Mouse (Mus musculus) forebrain, embryonic 11.5 days (tissue): Measurements from ENCODE around the gene Gm8909. TPM values are rescaled to one million over a fixed set of nuclear protein-coding genes. Genes with fewer than 3 reads are reported as not detected.
A peak's percentile ranks its signal among the peaks of the same experiment; 100 is the strongest.
"Not testable (repeated sequence)": the region's sequence is repeated elsewhere in the genome, so short reads cannot be mapped to it uniquely, and the experiment has no call there.

ENCODE experiments used
- ATAC-seq: fragments of 200-750 bp; cut with Nextera tagmentation; replicated peaks from 2 replicates; pipeline ENCODE4 v1.8.0; 2017; ENCODE audit warnings: moderate TSS enrichment; ENCODE audit not compliant: low FRiP score
- DNase-seq: peaks from one replicate; pipeline ENCODE4 v3.0.0-alpha.2; 2017; ENCODE audit warnings: low spot score
- H3K27ac ChIP-seq: fragments of 300-500 bp; sonication (generic); 2 replicates; pipeline ENCODE4 v1.5.1; 2014; ENCODE audit warnings: low read depth, low read length
- H3K27me3 ChIP-seq: fragments of 300-500 bp; sonication (generic); 2 replicates; pipeline ENCODE4 v1.6.1; 2014; ENCODE audit warnings: mild to moderate bottlenecking, low read length, mixed read lengths; ENCODE audit not compliant: control insufficient read depth, insufficient read depth
- H3K36me3 ChIP-seq: fragments of 300-500 bp; sonication (generic); 2 replicates; pipeline ENCODE4 v1.6.1; 2014; ENCODE audit warnings: mild to moderate bottlenecking, low read length, moderate library complexity, mixed read lengths; ENCODE audit not compliant: control insufficient read depth, insufficient read depth
- H3K4me1 ChIP-seq: fragments of 300-500 bp; sonication (generic); replicated peaks from 2 replicates; pipeline ENCODE4 v1.6.1; 2014; ENCODE audit warnings: low read length, mixed read lengths; ENCODE audit not compliant: control insufficient read depth, insufficient read depth
- H3K4me2 ChIP-seq: fragments of 300-500 bp; sonication (generic); 2 replicates; pipeline ENCODE4 v1.6.1; 2014; ENCODE audit warnings: low read depth, mild to moderate bottlenecking, low read length, moderate library complexity, mixed read lengths; ENCODE audit not compliant: severe bottlenecking
- H3K4me3 ChIP-seq: fragments of 300-500 bp; sonication (generic); 2 replicates; pipeline ENCODE4 v1.5.1; 2014; ENCODE audit warnings: low read depth, low read length
- H3K9ac ChIP-seq: fragments of 300-500 bp; sonication (generic); 2 replicates; pipeline ENCODE4 v1.6.1; 2014; ENCODE audit warnings: low read length
- H3K9me3 ChIP-seq: fragments of 300-500 bp; sonication (generic); 2 replicates; pipeline ENCODE4 v1.6.1; 2016; ENCODE audit warnings: low read length, mixed read lengths; ENCODE audit not compliant: control insufficient read depth
- WGBS: fragments of 180-500 bp; shearing (Covaris S2); extraction: QIAGEN DNeasy Blood & Tissue Kit; methylation state at CpG from one replicate; pipeline ENCODE4 v1.1.7; 2014; 5-methylcytosine and 5-hydroxymethylcytosine counted together
- polyA plus RNA-seq: library from polyadenylated mRNA; unstranded; fragments of >200 nt; fragmentation: Nextera tagmentation; extraction: Ambion mirVana; gene quantifications from 2 replicates; pipeline ENCODE4 v1.2.1, GENCODE M21; 2014

The Gm8909 gene
- polyA plus RNA-seq, 1 experiment from 2014 or later, result not detected

GRCm38 (mm10) chr17:36193546-36194141 lies 25.3 kb upstream of the Gm8909 start:
- Histone ChIP-seq H3K27ac (no peak overlapping the region), H3K9me3 (no peaks in the 10 kb centered on the region), H3K4me1 (no peaks in the 10 kb centered on the region), H3K9ac (no peak overlapping the region), H3K36me3 (no peaks in the 10 kb centered on the region), H3K4me2 (no peak overlapping the region), H3K4me3 (no peak overlapping the region), H3K27me3 (no peaks in the 10 kb centered on the region; the same call in 1 of the 2 replicates)
- 33% methylated on average over 8 of the region's 8 CpGs for WGBS
- DNase-seq (peak; percentile 91), ATAC-seq (no peak)

DNA sequence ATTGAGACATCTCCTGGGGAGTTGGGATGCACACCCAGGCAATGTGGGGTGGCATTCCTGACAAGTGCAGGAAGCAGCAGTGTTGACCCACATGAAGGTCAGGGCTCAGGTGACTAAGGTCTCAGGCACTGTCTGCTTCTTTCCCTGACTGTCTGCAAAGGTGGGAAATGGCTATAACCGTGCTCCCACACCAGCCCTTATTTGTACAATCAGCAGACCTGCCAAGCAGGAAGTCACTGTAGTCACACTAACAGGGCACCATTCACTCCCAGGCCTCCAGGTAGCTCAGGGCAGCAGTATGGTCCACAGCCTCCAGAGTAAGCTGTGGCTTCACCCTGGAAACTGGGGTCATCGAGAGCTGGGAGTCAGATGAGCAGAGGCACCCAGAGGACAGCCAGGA lies 24.0 kb upstream of the Gm8909 start:
- Histone ChIP-seq H3K9ac (no peak overlapping the region), H3K4me2 (no peak overlapping the region), H3K4me3 (no peak overlapping the region), H3K36me3 (no peaks in the 10 kb centered on the region), H3K27me3 (no peaks in the 10 kb centered on the region; the same call in 1 of the 2 replicates), H3K4me1 (no peaks in the 10 kb centered on the region), H3K9me3 (no peaks in the 10 kb centered on the region), H3K27ac (no peak overlapping the region)
- WGBS, result 80% methylated on average over 2 of the region's 2 CpGs
- no peak for ATAC-seq
- no peak for DNase-seq

- no peak for ATAC-seq
- Histone ChIP-seq H3K9ac (no peak within 1 kb of the TSS), H3K27me3 (no peaks in the 10 kb centered on the region; the same call in 1 of the 2 replicates), H3K4me1 (no peaks in the 10 kb centered on the region), H3K4me3 (no peak within 1 kb of the TSS), H3K9me3 (no peaks in the 10 kb centered on the region), H3K36me3 (no peaks in the 10 kb centered on the region), H3K4me2 (no peak within 1 kb of the TSS), H3K27ac (no peak within 1 kb of the TSS)
- 71% methylated on average over 2 of the region's 2 CpGs for WGBS
- DNase-seq, result no peak
Measured at GRCm38 (mm10) chr17:36190169-36190507, 21.8 kb upstream of the Gm8909 start, which contains the start of gene H2-T3. H2-T3 (minus strand) TSS chr17:36190287.

GRCm38 (mm10) chr17:36189491-36190168 lies 21.3 kb upstream of the Gm8909 start:
- H3K27ac ChIP-seq, result no peak overlapping the region
- H3K27me3 ChIP-seq, result no peaks in the 10 kb centered on the region; the same call in 1 of the 2 replicates
- H3K4me1 ChIP-seq, result no peaks in the 10 kb centered on the region
- H3K9ac ChIP-seq, result no peak overlapping the region
- 37% methylated on average over 18 of the region's 18 CpGs for WGBS
- no peak for DNase-seq
- no peak overlapping the region for H3K4me3 ChIP-seq
- no peak for ATAC-seq
- no peaks in the 10 kb centered on the region for H3K36me3 ChIP-seq
- no peak overlapping the region for H3K4me2 ChIP-seq
- no peaks in the 10 kb centered on the region for H3K9me3 ChIP-seq

- Histone ChIP-seq H3K4me1 (no peaks in the 10 kb centered on the region), H3K4me3 (no peak overlapping the region), H3K27ac (no peak overlapping the region), H3K9me3 (no peaks in the 10 kb centered on the region), H3K4me2 (no peak overlapping the region), H3K36me3 (no peaks in the 10 kb centered on the region), H3K9ac (no peak overlapping the region), H3K27me3 (peaks cover 2% of the 10 kb centered on the region)
- DNase-seq (no peak), ATAC-seq (no peak)
- 65% methylated on average over 3 of the region's 3 CpGs for WGBS
Measured at GRCm38 (mm10) chr17:36187540-36187939, 19.2 kb upstream of the Gm8909 start.

DNA sequence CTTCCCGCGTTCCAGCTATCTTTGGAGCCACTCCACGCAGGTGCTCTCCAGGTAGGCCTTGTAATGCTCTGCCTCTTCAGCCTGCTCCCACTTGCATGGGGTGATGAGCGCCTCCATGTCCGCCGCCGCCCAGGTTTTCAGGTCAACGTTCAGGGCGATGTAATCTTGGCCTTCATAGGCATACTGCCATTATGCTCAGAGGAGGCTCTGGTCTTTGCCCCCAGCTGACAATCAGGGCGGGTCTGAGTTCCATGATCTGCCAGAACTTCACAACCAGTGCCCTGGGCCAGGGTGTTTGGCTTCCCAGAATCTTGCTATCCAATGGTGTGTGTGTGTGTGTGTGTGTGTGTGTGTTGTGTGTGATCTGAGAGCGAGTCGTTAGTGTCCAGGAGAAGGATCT lies 13.9 kb upstream of the Gm8909 start:
- no peak overlapping the region for H3K4me3 ChIP-seq
- H3K36me3 ChIP-seq, result no peaks in the 10 kb centered on the region
- no peak for DNase-seq
- H3K27me3 ChIP-seq, result peaks cover 7% of the 10 kb centered on the region
- no peaks in the 10 kb centered on the region for H3K9me3 ChIP-seq
- H3K9ac ChIP-seq, result no peak overlapping the region
- ATAC-seq, result no peak
- H3K4me1 ChIP-seq, result no peaks in the 10 kb centered on the region
- no peak overlapping the region for H3K27ac ChIP-seq
- 75% methylated on average over 12 of the region's 12 CpGs for WGBS
- H3K4me2 ChIP-seq, result no peak overlapping the region

GRCm38 (mm10) chr17:36179446-36179845 lies 11.1 kb upstream of the Gm8909 start:
- WGBS, result 12% methylated on average over 10 of the region's 10 CpGs
- not testable (repeated sequence) for H3K27ac ChIP-seq, H3K4me1 ChIP-seq, H3K36me3 ChIP-seq, H3K9me3 ChIP-seq, ATAC-seq, DNase-seq, H3K9ac ChIP-seq, H3K27me3 ChIP-seq
- Histone ChIP-seq H3K4me3 (peak overlapping the region; percentile 27; the same call in 1 of the 2 replicates), H3K4me2 (peak overlapping the region; percentile 49; the same call in 1 of the 2 replicates)

GRCm38 (mm10) chr17:36178938-36179337 lies 10.6 kb upstream of the Gm8909 start:
- H3K4me3 ChIP-seq, result peak overlapping the region; percentile 27
- H3K9me3 ChIP-seq, H3K4me1 ChIP-seq, H3K27me3 ChIP-seq, H3K27ac ChIP-seq, H3K36me3 ChIP-seq: not testable (repeated sequence)
- ATAC-seq, result peak; percentile 55; the same call in 1 of the 2 replicates
- peak overlapping the region; percentile 23; the same call in 1 of the 2 replicates for H3K9ac ChIP-seq
- H3K4me2 ChIP-seq, result peak overlapping the region; percentile 49
- WGBS, result 0% methylated on average over 36 of the region's 40 CpGs
- DNase-seq, result peak; percentile 64

- ATAC-seq, H3K4me1 ChIP-seq, H3K36me3 ChIP-seq, DNase-seq, H3K4me3 ChIP-seq, H3K9me3 ChIP-seq, H3K27me3 ChIP-seq, H3K9ac ChIP-seq, H3K27ac ChIP-seq, H3K4me2 ChIP-seq: not testable (repeated sequence)
- no CpG with 5 or more reads among the region's 2 CpGs for WGBS
Measured at GRCm38 (mm10) chr17:36176132-36176531, 7.8 kb upstream of the Gm8909 start.
